Mouse (Mus musculus) limb, embryonic 13.5 days (tissue): ENCODE data around the gene Prim2. TPM values are rescaled to one million over a fixed set of nuclear protein-coding genes. Genes with fewer than 3 reads are reported as not detected.

Source experiments
- ATAC-seq: fragments of 200-750 bp; cut with Nextera tagmentation; 2 replicates; pipeline ENCODE4 v1.8.0; 2017; ENCODE audit warnings: low read depth, moderate number of reproducible peaks, moderate TSS enrichment; ENCODE audit not compliant: low FRiP score
- H3K27ac ChIP-seq: fragments of 300-500 bp; sonication (generic); 2 replicates; pipeline ENCODE4 v1.5.1; 2015; ENCODE audit warnings: inconsistent platforms, mild to moderate bottlenecking, moderate library complexity
- H3K27me3 ChIP-seq: fragments of 300-500 bp; sonication (generic); 2 replicates; pipeline ENCODE4 v1.6.1; 2015; ENCODE audit warnings: mild to moderate bottlenecking, inconsistent platforms
- H3K36me3 ChIP-seq: fragments of 300-500 bp; sonication (generic); 2 replicates; pipeline ENCODE4 v1.6.1; 2015; ENCODE audit warnings: inconsistent platforms, mild to moderate bottlenecking, moderate library complexity
- H3K4me1 ChIP-seq: fragments of 300-500 bp; sonication (generic); 2 replicates; pipeline ENCODE4 v1.6.1; 2015; ENCODE audit warnings: inconsistent platforms
- H3K4me2 ChIP-seq: fragments of 300-500 bp; sonication (generic); replicated peaks from 2 replicates; pipeline ENCODE4 v1.6.1; 2015; ENCODE audit warnings: inconsistent platforms, mild to moderate bottlenecking, moderate library complexity
- H3K4me3 ChIP-seq: fragments of 300-500 bp; sonication (generic); 2 replicates; pipeline ENCODE4 v1.5.1; 2015; ENCODE audit warnings: moderate library complexity, mild to moderate bottlenecking, inconsistent platforms
- H3K9ac ChIP-seq: fragments of 300-500 bp; sonication (generic); 2 replicates; pipeline ENCODE4 v1.6.1; 2015; ENCODE audit warnings: mild to moderate bottlenecking, inconsistent platforms
- H3K9me3 ChIP-seq: fragments of 300-500 bp; sonication (generic); 2 replicates; pipeline ENCODE4 v1.6.1; 2016; ENCODE audit warnings: inconsistent platforms
- WGBS: fragments of 180-500 bp; shearing (Covaris S2); methylation state at CpG from one replicate; pipeline ENCODE4 v1.1.7; 2015; 5-methylcytosine and 5-hydroxymethylcytosine counted together
- polyA plus RNA-seq: library from polyadenylated mRNA; unstranded; fragments of >200 nt; fragmentation: Nextera tagmentation; extraction: Ambion mirVana; gene quantifications from 2 replicates; pipeline ENCODE4 v1.2.1, GENCODE M21; 2015

The Prim2 gene
- polyA plus RNA-seq, 1 experiment from 2014 or later = 37.3 TPM

DNA sequence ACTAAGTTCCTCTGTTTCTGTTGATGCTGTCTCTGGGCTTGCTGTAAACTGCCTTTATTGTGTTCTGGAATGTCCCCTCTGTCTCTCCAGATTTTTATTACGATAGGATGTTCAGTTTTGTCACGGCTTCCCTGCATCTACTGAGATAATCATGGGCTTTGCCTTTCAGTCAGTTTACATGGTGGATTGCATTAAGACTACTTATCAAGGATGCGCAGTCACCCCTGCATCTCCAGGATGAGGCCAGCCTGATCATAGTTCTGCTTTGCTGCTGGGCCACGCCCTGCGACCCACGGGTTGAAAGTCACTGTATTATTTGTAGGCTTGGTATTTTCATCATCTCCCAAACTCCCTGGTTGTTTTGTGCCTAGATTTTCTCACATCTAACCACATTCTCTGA, 95.1 kb downstream of the Prim2 start:
- Histone ChIP-seq H3K36me3 (no peaks in the 10 kb centered on the region; the same call in 1 of the 2 replicates), H3K9ac (no peak overlapping the region), H3K9me3 (no peaks in the 10 kb centered on the region), H3K27ac (no peak overlapping the region), H3K4me1 (0 out of 2 replicates have a peak, but pooled peaks cover 4% of the 10 kb centered on the region), H3K4me3 (no peak overlapping the region), H3K27me3 (no peaks in the 10 kb centered on the region), H3K4me2 (no peak overlapping the region)
- WGBS = 90% methylated on average over 6 of the region's 6 CpGs
- no peak for ATAC-seq

DNA sequence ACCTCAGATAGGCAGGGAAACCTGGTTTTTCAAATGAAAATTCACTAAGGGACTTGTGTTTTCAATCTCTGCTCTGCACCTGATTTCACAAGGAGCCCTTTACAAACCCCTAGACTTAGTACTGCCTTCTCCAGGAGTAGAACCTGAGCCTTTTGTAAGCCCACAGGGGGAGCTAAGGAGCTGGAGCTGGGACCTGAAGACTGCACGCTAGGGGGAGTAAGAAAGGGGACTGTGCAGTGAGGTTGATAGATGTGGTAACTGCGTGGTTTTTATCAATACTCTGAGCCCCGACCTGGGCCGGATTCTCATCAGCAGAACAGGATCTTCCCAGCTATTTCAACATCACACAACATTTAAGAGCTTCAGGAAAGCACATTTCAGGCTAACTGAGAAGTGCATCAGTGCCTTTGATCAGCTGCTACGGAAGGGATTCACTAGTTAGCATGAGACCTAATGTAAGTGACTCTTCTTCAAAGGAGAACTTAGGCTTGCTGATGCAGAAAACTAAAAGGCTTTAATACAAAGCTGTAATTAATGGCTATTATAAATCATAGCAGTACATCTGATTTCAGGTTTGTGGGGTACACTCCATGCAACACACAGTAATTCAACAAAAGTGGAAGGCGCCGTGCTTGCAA, 103.7 kb downstream of the Prim2 start:
- Histone ChIP-seq H3K9ac (no peak overlapping the region), H3K4me2 (no peak overlapping the region), H3K4me1 (no peaks in the 10 kb centered on the region), H3K27ac (no peak overlapping the region), H3K9me3 (no peaks in the 10 kb centered on the region), H3K27me3 (no peaks in the 10 kb centered on the region), H3K36me3 (no peaks in the 10 kb centered on the region), H3K4me3 (no peak overlapping the region)
- ATAC-seq = no peak
- 57% methylated on average over 7 of the region's 7 CpGs for WGBS

DNA sequence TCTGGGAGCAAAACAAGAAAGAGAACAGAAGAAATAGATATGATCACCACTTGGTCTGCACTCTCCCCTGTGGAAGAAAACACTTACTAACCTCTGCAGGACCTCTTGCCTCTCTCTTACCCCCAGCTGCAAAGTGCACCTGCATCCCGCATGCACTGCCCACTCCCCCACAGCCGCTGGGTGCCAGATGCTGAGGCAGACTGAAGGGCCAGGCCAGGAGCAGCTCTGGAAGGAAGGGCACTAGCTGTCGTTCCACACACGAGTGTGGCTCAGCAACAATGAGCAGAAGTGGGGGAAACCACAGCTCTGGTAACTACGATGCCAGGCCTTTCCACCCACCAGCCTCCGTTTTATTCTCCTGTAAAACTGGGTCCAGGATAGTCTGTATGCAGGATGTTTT, 105.6 kb downstream of the Prim2 start:
- no peak for ATAC-seq
- H3K36me3 ChIP-seq = no peaks in the 10 kb centered on the region
- H3K4me1 ChIP-seq = no peaks in the 10 kb centered on the region
- no peak overlapping the region for H3K4me3 ChIP-seq
- no peak overlapping the region for H3K4me2 ChIP-seq
- no peak overlapping the region for H3K27ac ChIP-seq
- 56% methylated on average over 6 of the region's 6 CpGs for WGBS
- H3K27me3 ChIP-seq = no peaks in the 10 kb centered on the region
- H3K9me3 ChIP-seq = no peaks in the 10 kb centered on the region
- no peak overlapping the region for H3K9ac ChIP-seq

DNA sequence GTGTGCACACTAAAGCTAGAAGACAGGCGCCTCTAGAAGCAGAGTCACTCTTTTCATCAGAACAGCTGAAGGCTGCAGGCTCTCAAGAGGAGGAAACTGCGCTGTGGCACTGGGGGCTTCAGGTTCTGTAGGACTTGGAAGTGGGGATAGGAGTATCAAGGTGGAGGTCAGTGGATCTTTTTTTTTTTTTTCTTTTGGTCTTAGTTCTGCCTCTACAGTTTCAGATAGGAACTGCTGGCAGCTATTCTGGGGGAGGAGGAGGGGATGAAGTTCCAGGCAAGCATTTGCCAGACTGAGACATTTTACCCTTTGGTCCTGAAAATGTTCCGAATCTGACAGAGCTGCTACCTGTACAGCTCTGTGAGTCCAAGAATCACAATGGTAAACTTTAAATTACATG, 106.0 kb downstream of the Prim2 start:
- Histone ChIP-seq H3K27me3 (no peaks in the 10 kb centered on the region), H3K4me1 (no peaks in the 10 kb centered on the region)
- WGBS = 82% methylated on average over 3 of the region's 3 CpGs

DNA sequence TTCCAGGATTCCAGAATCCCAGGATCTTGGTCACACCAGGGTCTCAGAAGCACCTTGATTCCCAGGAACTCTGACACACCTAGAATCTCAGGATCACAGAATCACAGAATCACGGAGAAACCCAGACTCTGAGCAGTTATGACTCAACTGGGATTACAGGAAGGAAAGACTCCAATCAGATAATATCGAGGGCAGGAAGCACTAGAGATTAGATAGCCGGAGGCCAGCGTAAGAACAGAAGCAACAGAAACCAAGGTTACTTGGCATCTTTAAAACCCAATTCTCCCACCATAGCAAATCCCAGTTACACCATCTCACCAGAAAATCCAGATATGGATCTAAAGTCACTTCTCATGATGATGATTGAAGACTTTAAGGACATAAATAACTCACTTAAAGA, 113.0 kb downstream of the Prim2 start:
- H3K4me3 ChIP-seq = no peak overlapping the region
- H3K4me2 ChIP-seq = no peak overlapping the region
- H3K9ac ChIP-seq = no peak overlapping the region
- H3K4me1 ChIP-seq = peaks cover 11% of the 10 kb centered on the region; the same call in 1 of the 2 replicates
- no peaks in the 10 kb centered on the region for H3K9me3 ChIP-seq
- no peak for ATAC-seq
- H3K36me3 ChIP-seq = no peaks in the 10 kb centered on the region
- 85% methylated on average over 4 of the region's 4 CpGs for WGBS
- H3K27ac ChIP-seq = no peak overlapping the region
- H3K27me3 ChIP-seq = no peaks in the 10 kb centered on the region

More for the DNA sequence above, 106.0 kb downstream of the Prim2 start:
- Histone ChIP-seq H3K36me3 (no peaks in the 10 kb centered on the region), H3K9ac (no peak overlapping the region), H3K27ac (no peak overlapping the region), H3K9me3 (no peaks in the 10 kb centered on the region), H3K4me3 (no peak overlapping the region), H3K4me2 (no peak overlapping the region)
- ATAC-seq = no peak

DNA sequence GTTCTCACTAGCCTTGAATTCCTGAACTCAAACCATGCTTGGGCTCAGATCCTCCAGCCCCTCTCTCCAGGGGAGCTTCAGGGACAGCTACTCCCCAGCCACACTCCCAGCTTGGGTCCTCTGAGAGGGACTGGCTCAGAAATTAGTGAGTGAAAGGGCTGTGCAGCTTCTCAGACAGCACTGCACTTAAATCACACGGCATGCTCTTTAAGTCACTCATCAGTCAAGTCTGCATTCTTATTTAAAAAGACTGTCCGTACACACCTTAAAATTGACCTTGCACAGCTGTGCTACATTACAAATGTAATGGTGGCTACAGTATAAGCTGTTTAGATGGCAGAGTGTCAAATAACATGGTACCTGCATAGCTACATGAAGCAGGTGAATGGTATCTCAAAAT, 114.0 kb downstream of the Prim2 start:
- Histone ChIP-seq H3K27me3 (no peaks in the 10 kb centered on the region), H3K4me2 (no peak overlapping the region), H3K9ac (no peak overlapping the region), H3K36me3 (no peaks in the 10 kb centered on the region; the same call in 1 of the 2 replicates), H3K4me1 (peaks cover 11% of the 10 kb centered on the region; the same call in 1 of the 2 replicates), H3K27ac (no peak overlapping the region), H3K4me3 (no peak overlapping the region), H3K9me3 (no peaks in the 10 kb centered on the region)
- no peak for ATAC-seq
- 61% methylated on average over 2 of the region's 2 CpGs for WGBS

DNA sequence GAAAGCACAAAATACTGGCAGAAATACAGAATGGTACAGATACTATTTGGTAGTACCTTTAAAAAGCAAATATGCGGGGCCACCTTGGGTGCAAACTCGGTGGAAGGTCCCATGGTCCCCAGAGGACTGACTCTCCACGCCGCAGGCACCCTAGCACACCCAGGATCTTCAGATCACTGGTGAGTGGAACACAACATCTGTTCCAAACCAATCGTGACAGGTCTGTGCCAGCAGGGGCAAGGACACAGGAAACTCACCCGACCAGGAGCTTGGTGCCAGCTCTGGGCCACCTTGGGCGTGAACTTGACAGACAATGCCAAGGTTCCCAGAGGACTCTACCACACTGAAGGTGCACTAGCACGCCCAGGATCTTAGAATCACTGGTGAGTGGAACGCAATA, 118.2 kb downstream of the Prim2 start:
- WGBS = 91% methylated on average over 9 of the region's 9 CpGs
- Histone ChIP-seq H3K4me1 (peaks cover 11% of the 10 kb centered on the region; the same call in 1 of the 2 replicates), H3K27me3 (no peaks in the 10 kb centered on the region), H3K27ac (no peak overlapping the region), H3K4me3 (no peak overlapping the region), H3K36me3 (no peaks in the 10 kb centered on the region; the same call in 1 of the 2 replicates), H3K9ac (no peak overlapping the region), H3K9me3 (no peaks in the 10 kb centered on the region), H3K4me2 (no peak overlapping the region)
- no peak for ATAC-seq

DNA sequence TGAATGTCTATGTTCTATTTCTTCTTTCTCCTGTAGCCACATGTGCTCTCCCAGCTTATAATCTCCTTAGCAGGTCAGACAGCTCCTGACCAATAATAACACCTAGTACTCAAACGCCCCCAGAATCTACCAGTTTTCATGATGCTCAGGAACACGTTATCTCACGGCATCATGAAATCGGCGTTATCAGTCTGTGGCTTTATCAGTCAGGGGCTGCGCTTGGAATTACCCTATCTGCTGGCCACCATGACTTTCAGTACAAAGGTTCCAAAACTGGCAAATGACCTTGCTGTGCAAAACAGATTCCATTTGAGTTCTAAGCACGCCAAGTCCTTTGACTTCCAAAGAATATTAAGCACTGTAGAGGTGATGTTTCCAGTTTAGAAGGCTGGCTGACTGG, 127.9 kb downstream of the Prim2 start:
- 89% methylated on average over 7 of the region's 7 CpGs for WGBS
- no peaks in the 10 kb centered on the region for H3K27me3 ChIP-seq
- no peak for ATAC-seq

DNA sequence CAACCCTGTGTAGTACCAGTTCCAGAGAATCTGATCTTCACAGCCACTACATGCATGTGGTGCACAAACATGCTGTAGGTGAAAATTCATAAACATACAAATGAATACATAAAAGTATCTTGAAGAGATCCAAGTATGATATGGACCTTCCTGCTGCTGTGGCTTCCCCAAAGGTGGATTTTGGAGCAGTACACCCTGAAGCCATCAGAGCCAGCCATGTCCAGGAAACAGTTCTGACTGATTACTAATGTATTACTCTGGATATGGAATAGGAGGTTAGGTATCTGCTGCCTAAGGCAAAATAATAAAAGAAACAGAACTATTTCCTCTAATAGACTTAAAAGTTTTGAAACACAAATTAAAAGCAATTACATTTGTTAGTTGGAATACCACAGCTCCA, 131.6 kb downstream of the Prim2 start:
- Histone ChIP-seq H3K4me2 (no peak overlapping the region), H3K27me3 (no peaks in the 10 kb centered on the region), H3K4me3 (no peak overlapping the region), H3K9ac (no peak overlapping the region), H3K4me1 (no peaks in the 10 kb centered on the region), H3K9me3 (peaks cover 2% of the 10 kb centered on the region; the same call in 1 of the 2 replicates), H3K27ac (no peak overlapping the region), H3K36me3 (peaks cover 9% of the 10 kb centered on the region)
- no peak for ATAC-seq

More for the DNA sequence above, 127.9 kb downstream of the Prim2 start:
- no peak overlapping the region for H3K27ac ChIP-seq
- H3K9ac ChIP-seq = no peak overlapping the region
- H3K36me3 ChIP-seq = peaks cover 7% of the 10 kb centered on the region
- no peaks in the 10 kb centered on the region for H3K4me1 ChIP-seq
- no peak overlapping the region for H3K4me2 ChIP-seq
- no peak overlapping the region for H3K4me3 ChIP-seq
- H3K9me3 ChIP-seq = no peaks in the 10 kb centered on the region

DNA sequence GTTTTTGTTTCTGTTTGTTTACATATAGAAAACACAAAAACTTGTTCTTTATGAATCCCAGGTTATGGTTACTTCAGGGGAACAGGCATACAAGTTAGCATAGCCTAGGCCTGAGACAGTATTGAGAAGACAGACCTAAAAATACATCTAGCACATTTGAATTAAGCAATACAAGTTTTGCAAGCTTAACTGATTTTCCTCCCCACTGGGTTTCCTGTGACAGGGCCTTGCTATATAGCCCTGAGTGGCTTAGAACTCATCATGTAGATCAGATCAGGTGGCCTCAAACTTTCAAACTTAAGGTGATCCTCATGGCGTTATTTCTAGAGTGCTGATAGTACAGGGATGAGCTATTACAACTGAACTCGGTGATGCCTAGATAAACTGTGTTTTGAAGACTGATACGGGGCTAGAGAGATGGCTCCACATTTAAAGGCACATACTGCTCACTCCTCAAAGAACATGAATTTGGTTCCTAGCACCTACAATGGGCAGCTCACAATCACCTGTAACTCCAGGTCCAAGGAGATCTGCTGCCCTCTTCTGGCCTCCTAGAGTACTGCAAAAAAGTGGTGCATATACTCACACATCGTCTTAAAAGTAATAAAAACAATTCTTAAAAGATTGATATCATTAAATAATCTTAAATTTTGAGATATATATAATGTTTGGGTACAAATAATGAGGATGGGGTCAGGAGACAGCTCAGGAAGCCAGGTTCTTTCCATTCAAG, 133.2 kb downstream of the Prim2 start:
- no peaks in the 10 kb centered on the region for H3K27me3 ChIP-seq
- no peak overlapping the region for H3K9ac ChIP-seq
- H3K4me1 ChIP-seq = no peaks in the 10 kb centered on the region
- no peak for ATAC-seq
- 94% methylated on average over 4 of the region's 4 CpGs for WGBS
- peaks cover 2% of the 10 kb centered on the region; the same call in 1 of the 2 replicates for H3K9me3 ChIP-seq
- H3K4me2 ChIP-seq = no peak overlapping the region
- H3K36me3 ChIP-seq = peaks cover 9% of the 10 kb centered on the region
- H3K4me3 ChIP-seq = no peak overlapping the region
- no peak overlapping the region for H3K27ac ChIP-seq

DNA sequence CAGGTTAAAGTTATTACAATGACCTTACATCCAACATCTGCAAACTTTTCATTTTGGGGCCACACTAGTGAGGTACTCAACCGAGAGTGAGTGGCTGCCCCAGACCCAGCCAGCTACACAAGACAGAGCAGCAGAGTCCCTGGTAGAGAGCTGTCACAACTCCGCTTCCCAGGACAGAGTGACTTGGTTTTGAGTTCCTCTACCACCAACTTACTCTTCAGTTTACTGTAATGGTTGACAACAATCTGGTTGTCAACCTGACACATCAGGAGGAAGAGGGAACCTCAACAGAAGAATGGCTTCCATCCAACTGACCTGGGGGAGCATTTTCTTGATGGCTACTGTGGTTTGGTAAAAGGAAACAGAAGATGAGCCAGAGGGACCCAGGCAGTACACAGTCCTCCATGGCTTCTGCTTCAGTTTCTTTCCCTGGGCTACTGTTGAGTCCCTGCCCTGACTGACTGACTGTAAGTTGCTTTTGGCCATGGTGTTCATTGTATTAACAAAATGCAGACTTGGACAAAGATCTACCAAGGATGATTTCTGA, 134.4 kb downstream of the Prim2 start:
- Histone ChIP-seq H3K4me3 (no peak overlapping the region), H3K36me3 (peaks cover 9% of the 10 kb centered on the region), H3K9me3 (peaks cover 2% of the 10 kb centered on the region; the same call in 1 of the 2 replicates), H3K9ac (no peak overlapping the region), H3K4me2 (no peak overlapping the region), H3K4me1 (no peaks in the 10 kb centered on the region), H3K27ac (no peak overlapping the region), H3K27me3 (no peaks in the 10 kb centered on the region)
- ATAC-seq = no peak
- 81% methylated on average over 2 of the region's 2 CpGs for WGBS

DNA sequence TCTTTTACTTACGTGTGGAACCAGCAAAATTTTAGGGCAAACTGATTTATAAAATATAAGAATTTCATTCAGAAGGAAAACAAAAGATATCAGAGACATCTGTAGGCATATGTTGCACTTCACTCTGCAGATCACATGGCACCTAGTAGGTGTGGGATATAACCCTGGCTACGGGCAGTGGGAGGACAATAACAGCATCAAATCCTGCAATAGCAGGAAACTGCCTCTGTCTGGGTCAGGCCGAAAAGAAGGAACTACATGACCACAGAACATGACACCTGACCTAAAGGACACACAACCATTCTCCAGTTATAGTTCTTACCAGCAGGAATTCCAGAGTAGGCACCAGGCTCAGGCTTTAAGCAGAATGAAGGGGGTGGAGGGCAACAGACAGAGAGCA, 137.7 kb downstream of the Prim2 start:
- H3K36me3 ChIP-seq = peaks cover 4% of the 10 kb centered on the region; the same call in 1 of the 2 replicates
- H3K27me3 ChIP-seq = no peaks in the 10 kb centered on the region
- H3K9ac ChIP-seq = no peak overlapping the region
- peaks cover 2% of the 10 kb centered on the region; the same call in 1 of the 2 replicates for H3K9me3 ChIP-seq
- no peak overlapping the region for H3K27ac ChIP-seq
- H3K4me1 ChIP-seq = no peaks in the 10 kb centered on the region
- H3K4me3 ChIP-seq = no peak overlapping the region
- no peak overlapping the region for H3K4me2 ChIP-seq
- WGBS = 68% methylated on average over 3 of the region's 3 CpGs
- ATAC-seq = no peak
